Comparison of ENCODE assay signal across 19 mouse cellular contexts in the genomic region with DNA sequence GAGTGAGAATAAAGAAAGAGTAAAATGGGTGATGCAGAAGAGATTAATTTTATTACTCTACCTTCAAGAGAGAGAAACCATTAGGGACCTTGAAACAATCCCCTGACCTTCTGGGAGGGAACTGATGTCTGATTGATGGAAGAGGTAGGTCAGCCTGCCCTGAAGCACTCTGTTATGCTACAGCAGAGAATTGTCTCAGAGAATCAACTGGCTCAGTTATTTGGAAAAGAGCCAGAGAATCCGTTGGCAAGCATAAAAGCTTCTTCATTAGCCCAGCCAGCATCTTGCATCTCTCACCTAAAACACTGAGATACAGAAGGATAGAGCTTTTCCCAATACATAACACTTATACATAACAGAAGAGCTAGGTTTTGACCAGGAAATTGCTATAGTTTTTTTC. TPM values are rescaled to one million over a fixed set of nuclear protein-coding genes. Genes with fewer than 3 reads are reported as not detected.
DNase-seq lines count a peak whose midpoint lies in the region; ATAC-seq and TF ChIP-seq lines count a peak whose summit lies in the region.
"Had no signal": no experiment of that assay in that cellular context is flagged by ENCODE, and none has a peak within 500 bp of the region (broad histone marks: within the 10 kb centered on the region; RNA-seq: fewer than 3 reads in every experiment).

No protein-coding gene starts in this region.

- H3K27ac ChIP-seq in hindbrain, postnatal 0 days = no peak overlapping the region
- H3K27ac ChIP-seq in hindbrain, embryonic 16.5 days (ENCODE audit: low read depth, low read length) = no peak overlapping the region
- H3K27ac ChIP-seq: forebrain, embryonic 13.5 days; hindbrain, embryonic 13.5 days; limb, embryonic 13.5 days; liver, embryonic 14.5 days; midbrain, embryonic 13.5 days had no signal

- no peak overlapping the region for H3K4me2 ChIP-seq in hindbrain, postnatal 0 days (ENCODE audit: low read depth, low read length)
- H3K4me2 ChIP-seq in hindbrain, embryonic 16.5 days (ENCODE audit: low read length) = no peak overlapping the region
- H3K4me2 ChIP-seq: forebrain, embryonic 13.5 days; heart, embryonic 11.5 days; hindbrain, embryonic 13.5 days; limb, embryonic 13.5 days; midbrain, embryonic 13.5 days had no signal

- no peaks in the 10 kb centered on the region for H3K9me3 ChIP-seq in hindbrain, postnatal 0 days (ENCODE audit: low read length)
- no peaks in the 10 kb centered on the region for H3K9me3 ChIP-seq in hindbrain, embryonic 16.5 days (ENCODE audit: control insufficient read depth, low read length)
- H3K9me3 ChIP-seq: forebrain, embryonic 13.5 days; hindbrain, embryonic 13.5 days; limb, embryonic 13.5 days had no signal

- TF ChIP-seq CTCF in hindbrain, postnatal 0 days (IDR thresholded peaks at IDR 0.05; ENCODE audit: low read depth) = no peak

- DNase-seq in hindbrain, postnatal 0 days (ENCODE audit: low spot score) = peak; percentile 72
- DNase-seq in ovary, adult 18-20 months (ENCODE audit: low spot score) = peak; percentile 21
- no peak for DNase-seq in ovary, postnatal 36 days (ENCODE audit: low spot score)
- DNase-seq in cerebellum, adult 18-20 months = peak; percentile 30 to 41
- DNase-seq in telencephalon, adult 2 months (ENCODE audit: low read depth, low spot score) = peak; percentile 19
- DNase-seq in gastrocnemius, adult 8-10 months (ENCODE audit: low spot score in 2 of 2) = no peak
- DNase-seq: adrenal gland, postnatal 10 days; heart, postnatal 10 days; thymus, postnatal 36 days had no signal

- H3K36me3 ChIP-seq in hindbrain, postnatal 0 days (ENCODE audit: insufficient read depth, low read length) = no peaks in the 10 kb centered on the region
- no peaks in the 10 kb centered on the region for H3K36me3 ChIP-seq in hindbrain, embryonic 16.5 days (ENCODE audit: control insufficient read depth, insufficient read depth, low read length)
- H3K36me3 ChIP-seq: hindbrain, embryonic 13.5 days; limb, embryonic 13.5 days; midbrain, embryonic 13.5 days had no signal

- H3K27me3 ChIP-seq in hindbrain, postnatal 0 days (ENCODE audit: insufficient read depth, low read length) = no peaks in the 10 kb centered on the region
- no peaks in the 10 kb centered on the region for H3K27me3 ChIP-seq in hindbrain, embryonic 16.5 days (replicated peaks; ENCODE audit: control insufficient read depth, insufficient read depth, low read length)
- H3K27me3 ChIP-seq: forebrain, embryonic 13.5 days; hindbrain, embryonic 13.5 days; limb, embryonic 13.5 days; midbrain, embryonic 13.5 days; Patski had no signal

- H3K4me3 ChIP-seq in hindbrain, postnatal 0 days (ENCODE audit: low read length) = no peak overlapping the region
- no peak overlapping the region for H3K4me3 ChIP-seq in hindbrain, embryonic 16.5 days (ENCODE audit: low read length)
- H3K4me3 ChIP-seq: forebrain, embryonic 13.5 days; hindbrain, embryonic 13.5 days; limb, embryonic 13.5 days; midbrain, embryonic 13.5 days had no signal

- no peak overlapping the region for H3K9ac ChIP-seq in hindbrain, postnatal 0 days (replicated peaks; ENCODE audit: low read length)
- H3K9ac ChIP-seq in hindbrain, embryonic 16.5 days (ENCODE audit: low read depth, low read length) = no peak overlapping the region
- H3K9ac ChIP-seq: forebrain, embryonic 13.5 days; hindbrain, embryonic 13.5 days; limb, embryonic 13.5 days; liver, embryonic 14.5 days; midbrain, embryonic 13.5 days had no signal

- 14% methylated on average over 1 of the region's 1 CpGs for WGBS in hindbrain, postnatal 0 days
- WGBS in hindbrain, embryonic 16.5 days = 15% methylated on average over 1 of the region's 1 CpGs

- no peaks in the 10 kb centered on the region for H3K4me1 ChIP-seq in hindbrain, postnatal 0 days (ENCODE audit: insufficient read depth, low read length)
- no peaks in the 10 kb centered on the region for H3K4me1 ChIP-seq in hindbrain, embryonic 16.5 days (ENCODE audit: control insufficient read depth, insufficient read depth, low read depth, low read length)
- H3K4me1 ChIP-seq: forebrain, embryonic 13.5 days; hindbrain, embryonic 13.5 days; limb, embryonic 13.5 days; midbrain, embryonic 13.5 days had no signal

- no peak for ATAC-seq in hindbrain, postnatal 0 days
- ATAC-seq in hindbrain, embryonic 16.5 days = no peak
- ATAC-seq: forebrain, embryonic 13.5 days; intestine, embryonic 16.5 days; midbrain, embryonic 13.5 days; Patski had no signal

RNA-seq across cellular contexts. Expression of a gene that starts 26.8 kb away (rescaled TPM):
- total RNA-seq in hindbrain, postnatal 0 days (2014; rRNA removed) = 0.79 and 2.0 TPM in 2 replicates
- 1.5 and 1.7 TPM in 2 replicates for polyA plus RNA-seq in hindbrain, postnatal 0 days (2015; fragmentation: Nextera tagmentation; extraction: Ambion mirVana)
- 1.8 and 1.9 TPM in 2 replicates for polyA plus RNA-seq in hindbrain, embryonic 16.5 days (2015; fragmentation: Nextera tagmentation; extraction: Ambion mirVana)
- total RNA-seq in gastrocnemius, adult 8-10 months (2022) = under 1 TPM; 0.46 to 0.91 (median 0.71) TPM
- total RNA-seq: megakaryocyte progenitor cell, adult 5-6 weeks had no signal

Comparison
In these comparisons a context has a peak if more than half of its experiments do, and no peak if none do; other contexts are left out.
1. DNase-seq: peak in hindbrain, postnatal 0 days (single experiment), ovary, adult 18-20 months (single experiment), cerebellum, adult 18-20 months (2 of 2) and telencephalon, adult 2 months (single experiment); none in ovary, postnatal 36 days (single experiment) and gastrocnemius, adult 8-10 months (0 of 2).